Mouse (Mus musculus) ovary, postnatal 14 days (tissue): ENCODE measurements around the gene Aif1.
"Not testable (repeated sequence)": the region's sequence is repeated elsewhere in the genome, so short reads cannot be mapped to it uniquely, and the experiment has no call there.

Experiments
- DNase-seq: peaks from one replicate; pipeline ENCODE4 v3.0.0; 2022; ENCODE audit warnings: low spot score

Aif1 gene

DNA sequence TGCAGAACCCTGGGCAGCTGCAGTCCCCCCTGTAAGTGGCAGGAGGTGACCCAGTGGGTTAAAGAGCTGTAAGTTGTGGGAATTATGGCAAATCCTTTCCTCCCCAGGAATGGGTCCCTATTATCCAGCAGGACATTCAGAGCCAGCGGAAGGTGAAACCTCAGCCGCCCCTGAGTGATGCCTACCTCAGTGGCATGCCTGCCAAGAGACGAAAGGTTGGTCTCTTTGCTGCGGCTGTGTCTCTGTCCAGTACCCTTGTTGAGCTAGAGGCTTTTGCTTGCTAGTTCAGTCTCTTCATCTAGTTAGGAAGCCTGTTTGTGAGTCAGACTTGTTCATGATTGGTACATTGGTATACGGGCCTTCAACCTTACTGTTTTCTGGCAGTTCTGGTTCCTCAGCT, 29.7 kb downstream of the Aif1 start:
- no peak for DNase-seq

DNA sequence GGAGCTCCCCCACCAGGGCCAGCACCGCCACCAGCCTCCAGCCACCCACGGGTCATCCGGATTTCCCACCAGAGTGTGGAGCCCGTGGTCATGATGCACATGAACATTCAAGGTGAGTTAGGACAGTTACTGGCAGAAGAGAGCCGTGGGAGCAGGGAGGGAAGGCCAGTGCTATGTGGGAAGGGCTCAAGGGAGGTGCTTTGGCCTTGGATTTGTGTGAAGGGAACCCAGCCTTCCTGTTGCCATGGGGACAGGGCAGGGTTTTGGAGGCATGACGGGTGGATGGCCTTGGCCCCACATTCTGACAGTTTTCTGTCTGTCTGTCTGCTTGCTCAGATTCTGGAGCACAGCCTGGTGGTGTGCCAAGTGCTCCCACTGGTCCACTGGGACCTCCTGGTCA, 33.9 kb downstream of the Aif1 start:
- no peak for DNase-seq

DNA sequence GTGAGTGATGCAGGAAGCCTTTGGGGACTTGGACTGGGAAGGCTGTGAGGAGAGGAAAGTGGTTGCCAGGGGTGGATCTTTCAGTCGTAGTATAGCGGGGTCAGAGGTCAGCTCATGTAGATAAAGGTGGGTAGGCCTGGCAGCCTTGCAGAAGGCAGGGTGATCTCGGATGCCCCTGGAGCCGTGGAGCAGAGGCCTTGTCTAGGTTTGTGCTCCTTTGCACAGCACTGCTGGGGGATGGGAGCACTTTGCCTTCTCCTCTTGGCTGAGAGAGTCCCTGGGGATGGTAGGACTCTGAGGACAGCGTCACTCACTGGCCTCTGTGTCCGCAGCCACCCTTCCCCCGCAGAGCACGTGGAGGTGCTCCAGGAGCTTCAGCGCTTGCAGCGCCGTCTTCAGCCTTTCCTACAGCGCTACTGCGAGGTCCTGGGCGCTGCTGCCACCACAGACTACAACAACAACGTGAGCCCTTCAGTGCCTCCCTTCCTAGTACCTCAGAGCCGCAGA, 35.3 kb downstream of the Aif1 start:
- no peak for DNase-seq

DNA sequence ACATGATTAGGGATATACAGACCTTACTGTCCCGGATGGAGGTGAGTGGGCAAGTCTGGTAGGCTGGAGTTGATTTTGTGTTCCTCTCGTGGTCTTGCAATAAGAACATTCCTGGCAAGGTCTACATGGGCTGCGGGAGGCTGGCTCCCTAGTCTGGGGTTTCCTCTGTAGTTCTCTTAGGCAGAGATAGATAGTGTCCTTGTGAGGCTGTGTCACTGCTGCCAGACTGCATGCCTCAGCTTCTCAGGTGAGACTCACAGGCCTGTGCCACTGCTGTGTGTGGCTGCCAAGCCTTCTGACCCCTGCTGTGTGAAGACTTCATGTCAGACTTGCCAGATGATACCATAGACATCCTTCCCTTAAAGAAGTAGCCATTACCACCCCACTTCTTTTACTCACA, 36.6 kb downstream of the Aif1 start:
- DNase-seq = no peak

DNA sequence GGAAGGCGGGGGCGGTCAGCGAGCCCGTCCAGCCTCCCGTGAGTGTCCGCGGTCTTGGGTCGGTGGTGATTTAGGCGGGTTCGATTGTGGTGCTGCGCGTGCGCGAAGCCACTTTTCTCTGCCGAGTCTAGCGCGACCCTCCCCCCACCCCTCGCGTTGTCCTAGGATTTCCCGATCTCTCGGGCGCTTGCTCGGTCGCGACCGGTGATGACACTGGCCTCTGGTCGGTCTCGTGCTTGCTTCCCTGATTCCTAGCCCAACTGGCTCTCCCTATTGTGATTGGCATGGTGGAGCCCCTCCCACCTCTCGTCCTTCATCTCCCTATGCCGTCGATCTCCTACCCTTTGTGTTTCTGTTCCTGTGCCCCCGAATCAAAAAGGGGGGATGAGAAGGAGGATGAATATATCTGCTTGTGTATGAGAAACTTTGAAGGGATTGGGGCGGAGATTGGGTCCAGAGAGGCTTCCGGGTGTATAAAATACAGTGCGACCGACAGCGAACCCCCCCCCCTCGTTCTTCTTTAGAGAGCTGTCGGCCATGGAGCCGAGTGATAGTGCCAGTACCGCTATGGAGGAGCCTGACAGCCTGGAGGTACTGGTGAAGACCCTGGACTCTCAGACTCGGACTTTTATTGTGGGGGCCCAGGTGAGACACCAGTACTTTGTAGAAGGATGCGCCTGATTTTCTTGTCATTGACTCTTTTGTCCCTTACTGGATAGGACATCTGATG, 40.1 kb downstream of the Aif1 start:
- DNase-seq = no peak

DNA sequence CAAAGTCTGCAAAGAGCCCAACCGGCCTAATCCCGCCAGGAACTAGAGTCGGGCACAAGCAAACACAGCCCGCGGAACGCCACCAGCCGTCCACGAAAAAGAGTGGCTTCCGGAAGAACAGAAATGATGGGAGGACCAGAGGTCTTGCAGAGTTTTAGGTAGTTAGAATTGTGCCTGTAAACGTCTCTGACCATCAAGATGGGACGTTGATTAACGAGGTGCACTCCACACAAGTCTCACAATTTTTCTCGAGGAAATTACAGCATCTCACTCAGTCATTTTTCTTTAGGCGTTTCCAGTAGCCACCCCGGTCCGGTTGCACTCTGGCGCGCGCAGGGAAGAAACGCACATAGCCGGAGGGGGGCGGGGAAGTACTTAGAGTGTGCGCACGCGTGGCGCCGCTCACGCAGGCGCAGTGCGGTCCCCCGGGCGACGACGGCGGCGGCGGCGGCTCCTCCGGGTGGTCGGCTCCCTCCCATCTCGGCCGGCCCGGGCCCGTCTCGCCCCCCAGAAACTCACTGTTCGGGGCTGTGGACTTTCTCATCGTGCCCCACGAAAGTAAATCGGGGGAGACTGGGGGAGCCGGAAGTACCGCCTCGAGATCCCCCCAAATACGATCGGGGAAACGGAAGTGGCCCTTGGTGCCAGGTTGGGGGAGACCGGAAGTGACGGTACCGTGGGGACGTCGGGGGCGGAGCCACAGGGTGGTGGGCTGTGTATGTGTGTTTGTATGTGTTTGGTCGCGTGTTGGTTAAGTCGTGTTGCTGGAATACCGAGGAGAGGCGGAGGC, 40.9 kb downstream of the Aif1 start, which contains the start of gene Bag6:
Gene Bag6 (plus strand): TSS at position 378 of the 790 bp plus-strand sequence.
- DNase-seq = peak; percentile 91

DNA sequence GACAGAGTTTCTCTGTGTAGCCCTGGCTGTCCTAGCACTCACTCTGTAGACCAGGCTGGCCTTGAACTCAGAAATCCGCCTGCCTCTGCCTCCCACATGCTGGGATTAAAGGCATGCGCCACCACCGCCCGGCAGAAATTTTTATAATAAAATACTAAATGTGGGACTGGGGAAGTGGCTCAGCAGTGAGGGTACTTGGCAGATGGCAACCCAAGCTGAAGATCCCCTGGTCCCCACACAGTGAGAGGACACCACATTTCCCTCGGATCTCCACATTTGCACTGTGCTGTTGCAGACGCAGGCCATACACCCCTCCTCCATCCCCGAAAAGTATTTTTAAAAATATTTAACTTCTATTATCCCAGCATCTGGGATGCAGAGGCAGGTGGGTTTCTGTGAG, 42.4 kb downstream of the Aif1 start:
- DNase-seq = no peak

DNA sequence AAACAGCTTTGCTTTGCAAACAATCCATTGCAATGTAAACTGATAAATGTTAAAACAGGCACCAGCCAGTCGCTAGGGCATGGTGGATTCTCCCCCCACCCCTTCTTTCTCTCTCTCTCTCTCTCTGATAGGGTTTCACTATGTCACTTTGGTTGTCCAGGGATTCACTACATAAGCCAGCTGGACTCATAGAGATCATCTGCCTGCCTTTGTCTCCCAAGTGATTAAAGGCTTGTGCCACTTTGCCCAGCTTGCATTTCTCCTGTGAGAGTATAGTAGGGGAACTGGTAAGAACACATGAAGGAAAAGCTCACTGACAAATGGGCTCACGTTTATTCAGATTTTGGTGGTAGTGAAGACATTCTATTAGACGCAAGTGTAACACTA, 43.7 kb downstream of the Aif1 start:
- no peak for DNase-seq

DNA sequence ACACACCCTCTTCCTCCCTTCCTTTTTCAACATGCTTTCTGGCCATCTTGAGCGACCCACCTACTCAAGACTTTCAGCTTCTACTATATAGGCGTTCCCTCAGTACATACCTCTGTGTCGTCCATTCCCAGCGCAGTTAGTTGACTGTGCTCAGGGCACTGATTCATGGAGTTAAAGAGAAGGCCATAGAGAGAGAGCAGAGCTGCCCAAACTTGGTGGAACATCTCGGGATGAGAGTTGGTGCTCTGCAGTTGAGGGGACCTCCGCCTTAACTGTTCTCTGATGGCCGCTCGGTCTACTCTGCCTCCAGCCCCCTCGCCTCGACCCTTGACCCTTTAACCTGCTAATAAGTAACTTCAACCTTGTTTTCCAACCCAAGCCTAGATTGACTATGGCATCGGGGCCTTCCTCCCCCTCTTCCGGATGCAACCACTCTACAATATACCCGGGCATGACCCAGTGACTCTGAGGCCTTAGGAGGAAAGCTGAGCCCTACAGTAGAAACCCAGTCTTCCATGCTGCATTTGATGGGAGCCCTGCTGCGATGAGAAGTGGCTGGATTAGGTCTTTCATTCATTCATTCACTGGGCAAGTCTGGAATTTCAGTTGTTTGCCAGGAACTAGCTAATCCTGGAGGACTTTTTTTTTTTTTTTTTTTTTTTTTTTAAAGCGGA, 44.2 kb downstream of the Aif1 start, which contains the start of gene Apom:
Gene Apom (minus strand): TSS at position 551 of the 674 bp plus-strand sequence.
- no peak for DNase-seq

DNA sequence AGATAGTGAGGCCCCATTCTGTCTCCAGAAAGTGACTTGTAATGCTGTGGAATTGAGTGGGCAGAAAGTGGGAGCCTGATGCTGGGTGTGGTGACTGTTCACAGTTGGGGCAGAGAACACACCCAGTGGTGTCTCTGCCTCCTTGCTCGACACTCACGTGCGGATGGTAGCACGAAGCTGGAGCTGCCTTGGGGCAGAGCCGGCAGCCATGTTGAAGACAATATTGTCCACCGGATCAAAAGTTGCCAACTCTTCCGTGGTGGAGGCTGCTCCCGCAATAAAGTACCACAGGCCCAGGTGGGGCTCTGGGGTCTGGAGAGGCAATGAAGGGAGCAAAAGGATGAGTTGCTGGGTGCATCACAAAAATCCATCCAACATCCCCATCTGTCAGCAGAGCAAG, 44.8 kb downstream of the Aif1 start:
- no peak for DNase-seq

DNA sequence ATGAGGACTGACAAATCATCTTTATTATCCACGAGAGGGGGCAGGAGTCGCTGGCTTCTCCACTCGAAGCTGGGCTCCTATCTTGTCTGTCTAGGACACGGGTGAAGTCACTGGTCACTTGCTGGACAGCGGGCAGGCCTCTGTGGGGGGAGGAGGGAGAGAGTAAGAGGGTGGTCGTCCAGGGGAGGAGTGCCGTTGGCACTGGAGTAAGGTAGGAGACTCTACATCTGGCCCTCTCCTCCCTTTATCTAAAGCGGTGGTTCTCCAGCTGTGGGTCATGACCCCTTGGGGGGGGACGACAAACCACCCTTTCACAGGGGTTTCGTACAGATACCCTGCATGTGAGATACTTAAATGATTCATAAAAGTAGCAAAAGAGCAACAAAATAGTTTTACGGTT, 46.9 kb downstream of the Aif1 start:
- no peak for DNase-seq

DNA sequence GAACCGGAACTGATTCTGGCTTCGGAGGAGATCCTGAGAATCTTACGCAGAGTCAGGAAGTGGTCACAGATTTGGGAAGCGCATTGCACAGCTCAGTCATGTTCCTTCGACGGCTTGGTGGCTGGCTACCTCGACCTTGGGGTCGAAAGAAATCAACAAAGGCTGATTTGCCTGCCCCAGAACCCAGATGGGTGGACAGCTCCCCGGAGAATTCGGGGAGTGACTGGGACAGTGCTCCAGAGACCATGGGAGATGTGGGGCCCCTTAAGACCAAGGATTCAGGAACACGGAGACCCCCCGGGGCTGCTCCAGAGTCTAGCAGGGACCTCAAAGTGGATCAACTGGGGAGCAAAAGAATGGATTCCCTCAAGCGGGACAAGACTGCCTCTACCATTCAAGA, 48.9 kb downstream of the Aif1 start:
- DNase-seq = no peak

DNA sequence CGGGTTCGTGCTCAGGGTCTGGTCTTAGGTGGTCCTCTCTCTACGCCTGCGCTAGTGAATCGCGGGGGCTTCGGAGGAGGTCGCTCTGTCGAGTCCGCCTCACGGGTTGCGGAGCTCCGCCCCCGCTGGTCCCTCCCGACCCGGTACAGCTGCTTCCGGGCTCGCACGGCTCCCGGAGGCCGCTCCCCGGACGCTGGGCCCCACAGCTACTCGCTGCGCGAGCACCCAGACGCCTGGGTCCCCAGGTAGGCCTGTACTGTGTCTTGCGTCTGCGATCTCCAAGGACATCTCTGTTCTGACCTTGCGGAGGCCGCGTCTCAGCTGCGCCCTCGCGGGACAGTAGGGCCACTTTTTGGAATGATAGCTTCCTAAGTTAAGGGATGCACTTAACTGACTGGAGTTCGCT, 49.7 kb downstream of the Aif1 start, which contains the start of gene D17H6S53E:
Gene D17H6S53E (plus strand): TSS at position 168 of the 406 bp plus-strand sequence.
- peak; percentile 62 for DNase-seq

DNA sequence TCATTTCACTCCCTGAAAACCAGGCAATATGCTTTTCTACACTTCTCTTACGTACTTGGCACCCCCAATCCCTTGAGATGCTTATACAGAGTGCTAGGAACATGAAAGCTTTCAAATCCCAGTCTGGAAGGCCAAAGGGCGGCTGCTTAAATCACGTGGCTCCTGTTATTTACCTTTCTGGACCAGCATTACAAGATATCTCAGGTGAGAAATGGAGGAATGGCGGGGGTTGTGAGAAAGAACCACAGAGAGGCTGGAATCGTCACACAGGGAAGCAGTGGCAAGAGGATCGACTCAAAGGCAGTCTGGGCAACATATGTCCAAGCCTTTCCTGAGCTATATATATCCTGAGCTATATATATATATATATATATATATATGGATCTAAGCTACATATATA, 50.3 kb downstream of the Aif1 start:
- no peak for DNase-seq

DNA sequence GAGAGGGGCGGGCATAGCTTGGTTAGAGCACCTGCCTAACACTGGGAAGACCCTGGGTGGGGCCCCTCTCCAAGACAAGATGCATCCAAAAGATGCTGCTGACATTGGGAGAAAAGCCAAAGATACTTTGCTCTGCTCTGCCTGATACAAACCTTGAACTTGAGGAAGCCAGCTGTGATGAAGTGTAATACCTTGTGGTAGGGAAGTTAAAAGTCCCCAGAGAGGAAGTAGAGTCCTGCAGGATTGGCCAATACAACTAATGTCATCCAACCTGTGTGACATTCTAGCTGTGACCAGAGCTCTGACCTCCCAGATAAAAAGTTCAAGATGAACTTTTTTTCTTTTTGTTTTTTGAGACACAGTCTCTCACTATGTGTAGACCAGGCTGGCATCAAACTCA, 50.8 kb downstream of the Aif1 start:
- DNase-seq = no peak

DNA sequence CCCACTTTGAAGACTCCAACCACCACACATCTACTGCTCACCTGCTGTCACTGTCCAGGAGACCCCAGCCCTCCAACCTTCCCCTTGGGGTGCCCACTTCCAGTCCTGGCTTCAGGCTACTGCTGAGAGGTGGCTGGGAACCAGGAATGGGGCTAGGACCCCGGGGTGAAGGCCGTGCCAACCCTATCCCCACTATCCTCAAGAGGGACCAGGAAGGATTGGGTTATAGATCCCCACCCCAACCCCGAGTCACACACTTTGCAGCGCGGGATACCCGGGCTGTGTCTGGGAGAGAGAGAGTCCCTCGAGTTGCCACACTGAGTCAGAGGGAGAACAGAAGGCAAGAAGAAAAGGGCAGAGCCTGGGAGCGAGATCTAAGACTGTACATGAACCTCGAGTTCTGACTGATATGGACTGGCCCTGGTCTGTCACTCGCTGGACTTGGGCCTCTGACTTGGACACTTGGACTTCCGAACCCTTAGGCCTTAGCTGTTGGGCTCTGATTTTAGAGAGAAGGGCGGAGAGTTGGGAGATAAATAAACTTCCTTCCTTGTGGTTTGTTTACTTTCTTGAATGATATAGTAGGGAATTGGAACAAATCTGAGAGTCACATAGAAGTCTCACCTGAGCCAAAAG, 51.5 kb downstream of the Aif1 start:
- not testable (repeated sequence) for DNase-seq

DNA sequence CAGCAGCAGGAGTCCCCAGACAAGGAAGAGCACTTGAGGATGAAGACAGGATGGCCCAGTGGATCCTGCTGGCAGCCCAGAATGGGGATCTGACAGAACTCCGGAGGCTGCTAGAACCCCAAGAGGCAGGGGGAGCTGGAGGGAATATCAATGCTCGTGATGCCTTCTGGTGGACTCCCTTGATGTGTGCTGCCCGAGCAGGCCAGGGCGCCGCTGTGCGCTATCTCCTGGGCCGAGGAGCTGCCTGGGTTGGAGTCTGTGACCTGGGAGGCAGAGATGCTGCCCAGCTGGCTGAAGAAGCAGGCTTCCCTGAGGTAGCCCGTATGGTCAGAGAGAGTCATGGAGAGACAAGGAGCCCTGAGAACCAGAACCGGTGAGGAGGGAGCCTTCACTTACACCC, 52.6 kb downstream of the Aif1 start:
- DNase-seq = not testable (repeated sequence)

DNA sequence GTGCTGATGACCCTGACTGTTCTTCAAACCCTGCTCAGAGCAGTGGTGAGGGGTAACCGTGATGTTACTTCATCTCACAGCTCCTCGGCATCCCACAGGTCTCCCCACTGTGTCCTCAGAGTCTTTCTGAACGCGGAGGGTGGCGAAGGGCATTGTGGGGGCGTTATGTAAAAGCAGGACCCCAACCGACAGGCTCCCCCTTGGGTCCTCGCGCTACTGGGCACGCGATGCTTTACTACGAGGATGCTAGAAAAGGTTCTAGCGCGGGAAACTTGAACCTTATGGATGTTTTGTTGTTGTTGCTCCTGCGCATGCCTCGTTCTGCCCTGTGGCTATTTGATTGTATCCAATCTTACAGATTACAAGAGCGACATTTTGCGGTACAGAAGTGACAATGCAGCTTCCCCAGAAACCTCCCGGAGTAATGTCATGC, 54.0 kb downstream of the Aif1 start, which contains the start of gene Csnk2b:
Gene Csnk2b (minus strand): TSS at position 183 of the 433 bp plus-strand sequence.
- DNase-seq = no peak

DNA sequence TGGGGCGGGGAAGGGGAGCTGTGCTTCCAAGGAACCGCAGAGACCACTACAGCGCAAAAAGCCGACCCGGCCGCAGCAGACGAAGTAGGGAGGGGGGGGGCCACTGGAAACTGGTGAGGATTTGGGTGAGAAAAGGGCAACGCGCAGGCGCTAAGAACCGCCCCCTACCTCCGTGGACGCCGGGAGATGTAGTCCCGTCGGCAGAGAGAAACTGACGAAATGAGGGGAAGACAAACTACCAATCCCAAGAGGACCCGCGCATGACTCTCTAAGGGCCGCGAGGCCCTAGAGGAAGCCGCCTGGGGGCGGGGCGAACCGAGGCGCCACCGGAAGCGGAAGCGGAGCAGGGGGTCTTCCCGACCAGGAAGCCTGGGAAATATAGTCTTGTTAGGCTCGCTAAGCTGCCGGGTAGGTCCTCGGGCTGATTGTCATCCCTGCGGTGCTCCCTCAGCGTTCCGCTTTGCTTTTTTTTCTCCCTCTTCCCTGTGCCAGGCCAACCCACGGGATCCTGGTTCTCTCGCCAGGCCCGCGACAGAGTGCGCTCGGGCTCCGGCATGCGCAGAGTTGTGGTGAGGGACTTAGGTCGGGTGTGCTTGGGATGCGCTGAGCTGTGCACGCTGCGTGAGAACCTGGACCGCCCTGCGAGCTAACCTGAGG, 54.6 kb downstream of the Aif1 start, which contains the start of gene Gpank1:
Gene Gpank1 (plus strand): TSS at position 313 of the 657 bp plus-strand sequence.
- DNase-seq = peak; percentile 95
